Mouse (Mus musculus) embryonic facial prominence, embryonic 12.5 days (tissue): ENCODE measurements at regions not wholly inside any gene's neighbourhood (a gene's known extent, or its start where the extent isn't known, plus 50 kb on each side); places are given as distances from the start of the nearest gene placed in this dataset.

ENCODE experiments used
- ATAC-seq: fragments of 200-750 bp; cut with Nextera tagmentation; 2 replicates; pipeline ENCODE4 v1.8.0; 2017; ENCODE audit not compliant: insufficient number of reproducible peaks, insufficient read depth, low FRiP score, low TSS enrichment
- H3K27ac ChIP-seq: fragments of 300-500 bp; sonication (generic); 2 replicates; pipeline ENCODE4 v1.5.1; 2016; ENCODE audit warnings: mild to moderate bottlenecking
- H3K27me3 ChIP-seq: fragments of 300-500 bp; sonication (generic); 2 replicates; pipeline ENCODE4 v1.6.1; 2016; ENCODE audit warnings: mild to moderate bottlenecking, moderate library complexity
- H3K36me3 ChIP-seq: fragments of 300-500 bp; sonication (generic); 2 replicates; pipeline ENCODE4 v1.6.1; 2016; ENCODE audit warnings: mild to moderate bottlenecking
- H3K4me1 ChIP-seq: fragments of 300-500 bp; sonication (generic); 2 replicates; pipeline ENCODE4 v1.6.1; 2016
- H3K4me2 ChIP-seq: fragments of 300-500 bp; sonication (generic); replicated peaks from 2 replicates; pipeline ENCODE4 v1.6.1; 2016; ENCODE audit warnings: mild to moderate bottlenecking, moderate library complexity
- H3K4me3 ChIP-seq: fragments of 300-500 bp; sonication (generic); 2 replicates; pipeline ENCODE4 v1.5.1; 2016; ENCODE audit warnings: mild to moderate bottlenecking
- H3K9ac ChIP-seq: fragments of 300-500 bp; sonication (generic); 2 replicates; pipeline ENCODE4 v1.6.1; 2016; ENCODE audit warnings: mild to moderate bottlenecking, moderate library complexity
- H3K9me3 ChIP-seq: fragments of 300-500 bp; sonication (generic); 2 replicates; pipeline ENCODE4 v1.6.1; 2016; ENCODE audit warnings: mild to moderate bottlenecking, moderate library complexity
- WGBS: fragments of 180-500 bp; shearing (Covaris S2); methylation state at CpG from one replicate; pipeline ENCODE4 v1.1.7; 2016; 5-methylcytosine and 5-hydroxymethylcytosine counted together

- no peak overlapping the region for H3K4me2 ChIP-seq
- no peaks in the 10 kb centered on the region for H3K27me3 ChIP-seq
- H3K4me3 ChIP-seq = no peak overlapping the region
- peak; percentile 66; the same call in 1 of the 2 replicates for ATAC-seq
- no peaks in the 10 kb centered on the region for H3K36me3 ChIP-seq
- peaks cover 37% of the 10 kb centered on the region for H3K4me1 ChIP-seq
- whole genome bisulfite sequencing = 9% methylated on average over 7 of the region's 7 CpGs
- peak overlapping the region; percentile 80 for H3K27ac ChIP-seq
- no peak overlapping the region for H3K9ac ChIP-seq
- H3K9me3 ChIP-seq = no peaks in the 10 kb centered on the region
These were observed 231.1 kb upstream of the Osr1 start for GRCm38 (mm10) chr12:9338801-9339231.

- H3K27ac ChIP-seq = peak overlapping the region; percentile 80; the same call in 1 of the 2 replicates
- no peak for ATAC-seq
- H3K4me3 ChIP-seq = no peak overlapping the region
These were observed 229.1 kb upstream of the Osr1 start for GRCm38 (mm10) chr12:9340769-9341168.

GRCm38 (mm10) chr12:9345359-9345758 lies 224.6 kb upstream of the Osr1 start:
- peak; percentile 56; the same call in 1 of the 2 replicates for ATAC-seq
- WGBS = 17% methylated on average over 1 of the region's 1 CpGs
- Histone ChIP-seq H3K9me3 (no peaks in the 10 kb centered on the region), H3K27ac (peak overlapping the region; percentile 60; the same call in 1 of the 2 replicates), H3K36me3 (no peaks in the 10 kb centered on the region), H3K4me3 (no peak overlapping the region), H3K9ac (no peak overlapping the region), H3K4me2 (no peak overlapping the region), H3K27me3 (no peaks in the 10 kb centered on the region), H3K4me1 (peaks cover 29% of the 10 kb centered on the region)

More at GRCm38 (mm10) chr12:9340769-9341168, 229.1 kb upstream of the Osr1 start:
- Histone ChIP-seq H3K36me3 (no peaks in the 10 kb centered on the region), H3K4me2 (no peak overlapping the region), H3K27me3 (no peaks in the 10 kb centered on the region), H3K4me1 (peaks cover 48% of the 10 kb centered on the region), H3K9ac (no peak overlapping the region), H3K9me3 (no peaks in the 10 kb centered on the region)

GRCm38 (mm10) chr12:9355512-9355911 lies 214.4 kb upstream of the Osr1 start:
- no peak overlapping the region for H3K4me2 ChIP-seq
- no peaks in the 10 kb centered on the region for H3K9me3 ChIP-seq
- H3K4me1 ChIP-seq = no peaks in the 10 kb centered on the region
- 73% methylated on average over 4 of the region's 4 CpGs for WGBS
- no peak overlapping the region for H3K27ac ChIP-seq
- H3K4me3 ChIP-seq = no peak overlapping the region
- H3K27me3 ChIP-seq = no peaks in the 10 kb centered on the region
- no peak for ATAC-seq
- H3K9ac ChIP-seq = no peak overlapping the region
- no peaks in the 10 kb centered on the region for H3K36me3 ChIP-seq

GRCm38 (mm10) chr12:9357856-9358255 lies 212.1 kb upstream of the Osr1 start:
- Histone ChIP-seq H3K4me2 (no peak overlapping the region), H3K36me3 (no peaks in the 10 kb centered on the region), H3K4me3 (no peak overlapping the region), H3K9ac (no peak overlapping the region), H3K9me3 (no peaks in the 10 kb centered on the region), H3K27ac (no peak overlapping the region), H3K27me3 (no peaks in the 10 kb centered on the region), H3K4me1 (no peaks in the 10 kb centered on the region)
- ATAC-seq = no peak
- 84% methylated on average over 5 of the region's 5 CpGs for WGBS

- Histone ChIP-seq H3K27ac (no peak overlapping the region), H3K4me3 (no peak overlapping the region), H3K4me2 (no peak overlapping the region), H3K9ac (no peak overlapping the region), H3K27me3 (no peaks in the 10 kb centered on the region), H3K4me1 (no peaks in the 10 kb centered on the region), H3K9me3 (no peaks in the 10 kb centered on the region), H3K36me3 (no peaks in the 10 kb centered on the region)
- no peak for ATAC-seq
- 50% methylated on average over 8 of the region's 8 CpGs for whole genome bisulfite sequencing
These were observed 211.0 kb upstream of the Osr1 start for GRCm38 (mm10) chr12:9358872-9359271.

- Histone ChIP-seq H3K9ac (no peak overlapping the region), H3K4me3 (no peak overlapping the region), H3K4me2 (no peak overlapping the region), H3K27ac (no peak overlapping the region), H3K9me3 (no peaks in the 10 kb centered on the region), H3K4me1 (no peaks in the 10 kb centered on the region), H3K27me3 (no peaks in the 10 kb centered on the region), H3K36me3 (no peaks in the 10 kb centered on the region)
- WGBS = 67% methylated on average over 1 of the region's 1 CpGs
- ATAC-seq = no peak
These were observed 204.0 kb upstream of the Osr1 start for GRCm38 (mm10) chr12:9365931-9366330.

- 70% methylated on average over 5 of the region's 5 CpGs for WGBS
These were observed 201.2 kb upstream of the Osr1 start for GRCm38 (mm10) chr12:9368682-9369081.

GRCm38 (mm10) chr12:9401956-9402355 lies 168.0 kb upstream of the Osr1 start:
- Histone ChIP-seq H3K9me3 (no peaks in the 10 kb centered on the region), H3K4me1 (no peaks in the 10 kb centered on the region), H3K4me3 (no peak overlapping the region), H3K27me3 (no peaks in the 10 kb centered on the region), H3K4me2 (no peak overlapping the region), H3K9ac (no peak overlapping the region), H3K36me3 (no peaks in the 10 kb centered on the region), H3K27ac (no peak overlapping the region)
- 61% methylated on average over 3 of the region's 3 CpGs for WGBS
- no peak for ATAC-seq

More at GRCm38 (mm10) chr12:9368682-9369081, 201.2 kb upstream of the Osr1 start:
- no peak for ATAC-seq
- H3K4me2 ChIP-seq = no peak overlapping the region
- H3K27ac ChIP-seq = no peak overlapping the region
- H3K9ac ChIP-seq = no peak overlapping the region
- no peaks in the 10 kb centered on the region for H3K36me3 ChIP-seq
- H3K9me3 ChIP-seq = no peaks in the 10 kb centered on the region
- no peaks in the 10 kb centered on the region for H3K4me1 ChIP-seq
- no peak overlapping the region for H3K4me3 ChIP-seq
- no peaks in the 10 kb centered on the region for H3K27me3 ChIP-seq

GRCm38 (mm10) chr12:9404981-9405380 lies 164.9 kb upstream of the Osr1 start:
- WGBS = 60% methylated on average over 7 of the region's 7 CpGs
- no peak for ATAC-seq
- Histone ChIP-seq H3K4me3 (no peak overlapping the region), H3K9me3 (no peaks in the 10 kb centered on the region), H3K27me3 (no peaks in the 10 kb centered on the region), H3K36me3 (no peaks in the 10 kb centered on the region), H3K4me1 (no peaks in the 10 kb centered on the region), H3K9ac (no peak overlapping the region), H3K4me2 (no peak overlapping the region), H3K27ac (no peak overlapping the region)

GRCm38 (mm10) chr12:9419311-9419710 lies 150.6 kb upstream of the Osr1 start:
- Histone ChIP-seq H3K9me3 (no peaks in the 10 kb centered on the region), H3K4me1 (no peaks in the 10 kb centered on the region), H3K27me3 (no peaks in the 10 kb centered on the region), H3K27ac (no peak overlapping the region), H3K9ac (no peak overlapping the region), H3K36me3 (no peaks in the 10 kb centered on the region), H3K4me3 (no peak overlapping the region), H3K4me2 (no peak overlapping the region)
- 63% methylated on average over 3 of the region's 3 CpGs for WGBS
- ATAC-seq = no peak

- no peak overlapping the region for H3K4me3 ChIP-seq
- no peak overlapping the region for H3K9ac ChIP-seq
- ATAC-seq = no peak
- H3K27me3 ChIP-seq = no peaks in the 10 kb centered on the region
- no peaks in the 10 kb centered on the region for H3K9me3 ChIP-seq
- 81% methylated on average over 3 of the region's 3 CpGs for WGBS
- no peak overlapping the region for H3K4me2 ChIP-seq
- H3K27ac ChIP-seq = no peak overlapping the region
- no peaks in the 10 kb centered on the region for H3K4me1 ChIP-seq
- no peaks in the 10 kb centered on the region for H3K36me3 ChIP-seq
These were observed 139.3 kb upstream of the Osr1 start for GRCm38 (mm10) chr12:9430656-9431055.
